Mouse (Mus musculus) cerebellum, adult 2 months (tissue): ENCODE results near the gene Lamc3. TPM values are rescaled to one million over a fixed set of nuclear protein-coding genes. Genes with fewer than 3 reads are reported as not detected.

Experiments used
- DNase-seq, 2 experiments: peaks; one replicate each; pipeline ENCODE4 v3.0.0; 2021
- H3K27ac ChIP-seq: fragments of 200-500 bp; 2 replicates; pipeline ENCODE4 v1.5.1; 2012; ENCODE audit warnings: low read length, control low read depth, inconsistent platforms; ENCODE audit not compliant: insufficient read depth
- H3K27me3 ChIP-seq: fragments of 200-500 bp; 2 replicates; pipeline ENCODE4 v1.6.1; 2012; ENCODE audit warnings: inconsistent platforms, mild to moderate bottlenecking, low read length, moderate library complexity; ENCODE audit not compliant: control insufficient read depth, insufficient read depth
- H3K4me1 ChIP-seq: fragments of 200-500 bp; 2 replicates; pipeline ENCODE4 v1.6.1; 2011; ENCODE audit warnings: low read length; ENCODE audit not compliant: control insufficient read depth, insufficient read depth
- H3K4me3 ChIP-seq: fragments of 200-500 bp; replicated peaks from 2 replicates; pipeline ENCODE3; 2011; ENCODE audit warnings: mild to moderate bottlenecking, low read depth, low read length, control low read depth; ENCODE audit not compliant: insufficient read depth
- CTCF ChIP-seq: fragments of 200-500 bp; IDR thresholded peaks from 2 replicates; pipeline ENCODE4 v1.5.1; 2011; ENCODE audit warnings: low read depth, mild to moderate bottlenecking, control low read depth, low read length, moderate library complexity, borderline replicate concordance; ENCODE audit not compliant: insufficient read depth
- POLR2A ChIP-seq: fragments of 200-500 bp; IDR thresholded peaks from 2 replicates; pipeline ENCODE4 v1.6.1; 2011; ENCODE audit warnings: low read length, control low read depth, borderline replicate concordance; ENCODE audit not compliant: insufficient read depth
- WGBS: fragments of 180-500 bp; shearing (Covaris S2); methylation state at CpG from one replicate; pipeline ENCODE4 v1.1.7; 2018; 5-methylcytosine and 5-hydroxymethylcytosine counted together
- polyA plus RNA-seq: library from polyadenylated mRNA; depleted of rRNA; stranded (reverse); fragments of >200 nt; gene quantifications from 2 replicates; pipeline ENCODE4 v1.2.3, GENCODE M21; 2012

The Lamc3 gene
- polyA plus RNA-seq, 1 experiment, result 3.8 TPM

GRCm38 (mm10) chr2:31917636-31918035, 30.5 kb downstream of the Lamc3 start:
- no peaks in the 10 kb centered on the region for H3K27me3 ChIP-seq
- no peak for TF ChIP-seq POLR2A
- peak; percentile 66 for TF ChIP-seq CTCF
- H3K4me1 ChIP-seq, result no peaks in the 10 kb centered on the region; the same call in 1 of the 2 replicates
- peak in 1 of 2 experiments; percentile 25 for DNase-seq
- WGBS, result 30% methylated on average over 4 of the region's 4 CpGs
- H3K4me3 ChIP-seq, result no peak overlapping the region
- H3K27ac ChIP-seq, result no peak overlapping the region

GRCm38 (mm10) chr2:31923645-31924044, 36.6 kb downstream of the Lamc3 start:
- TF ChIP-seq CTCF (no peak), POLR2A (no peak)
- Histone ChIP-seq H3K4me1 (peaks cover 7% of the 10 kb centered on the region), H3K4me3 (no peak overlapping the region)

GRCm38 (mm10) chr2:31924811-31925210, 37.7 kb downstream of the Lamc3 start:
- no peaks in the 10 kb centered on the region for H3K27me3 ChIP-seq
- no peak overlapping the region for H3K4me3 ChIP-seq
- peak; percentile 42 to 52 for DNase-seq
- 33% methylated on average over 9 of the region's 9 CpGs for WGBS
- H3K4me1 ChIP-seq, result peaks cover 7% of the 10 kb centered on the region
- H3K27ac ChIP-seq, result no peak overlapping the region
- no peak for TF ChIP-seq POLR2A
- TF ChIP-seq CTCF, result no peak

More at GRCm38 (mm10) chr2:31923645-31924044, 36.6 kb downstream of the Lamc3 start:
- no peak overlapping the region for H3K27ac ChIP-seq
- no peaks in the 10 kb centered on the region for H3K27me3 ChIP-seq
- 80% methylated on average over 4 of the region's 4 CpGs for WGBS
- DNase-seq, result no peak

DNA sequence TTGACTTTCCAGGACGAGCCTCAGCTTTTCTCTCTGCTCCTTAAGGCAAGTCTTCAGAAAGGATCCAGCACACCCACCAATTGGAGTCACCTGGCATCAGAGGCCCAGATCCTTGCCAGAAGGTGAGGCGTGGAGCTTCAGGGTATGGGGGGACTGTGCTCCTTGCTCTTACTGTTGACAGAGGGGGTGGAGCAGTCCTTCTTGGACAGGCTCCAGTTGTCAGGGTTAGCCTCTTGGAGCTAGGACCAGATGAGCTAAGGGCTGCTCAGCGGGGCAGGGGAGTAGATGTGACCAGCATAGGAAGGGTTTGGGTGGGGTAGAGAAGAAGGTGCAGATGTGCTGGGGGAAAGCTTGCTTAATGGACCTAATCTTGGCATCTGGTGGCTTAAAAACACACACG, 38.8 kb downstream of the Lamc3 start:
- no peak overlapping the region for H3K27ac ChIP-seq
- TF ChIP-seq CTCF, result no peak
- no peak for TF ChIP-seq POLR2A
- WGBS, result 56% methylated on average over 4 of the region's 4 CpGs
- H3K4me3 ChIP-seq, result no peak overlapping the region
- DNase-seq, result no peak
- H3K27me3 ChIP-seq, result no peaks in the 10 kb centered on the region
- H3K4me1 ChIP-seq, result peaks cover 7% of the 10 kb centered on the region

- peaks cover 3% of the 10 kb centered on the region; the same call in 1 of the 2 replicates for H3K4me1 ChIP-seq
- 84% methylated on average over 3 of the region's 3 CpGs for WGBS
These were observed 42.6 kb downstream of the Lamc3 start for GRCm38 (mm10) chr2:31929664-31930063.

GRCm38 (mm10) chr2:31934551-31934950, 47.5 kb downstream of the Lamc3 start:
- Histone ChIP-seq H3K27me3 (no peaks in the 10 kb centered on the region), H3K4me3 (no peak overlapping the region), H3K4me1 (no peaks in the 10 kb centered on the region), H3K27ac (no peak overlapping the region)
- 53% methylated on average over 4 of the region's 4 CpGs for WGBS
- no peak for DNase-seq
- no peak for TF ChIP-seq POLR2A

More at GRCm38 (mm10) chr2:31929664-31930063, 42.6 kb downstream of the Lamc3 start:
- TF ChIP-seq POLR2A, result no peak
- no peak for TF ChIP-seq CTCF
- Histone ChIP-seq H3K4me3 (no peak overlapping the region), H3K27ac (no peak overlapping the region), H3K27me3 (no peaks in the 10 kb centered on the region)
- no peak for DNase-seq

DNA sequence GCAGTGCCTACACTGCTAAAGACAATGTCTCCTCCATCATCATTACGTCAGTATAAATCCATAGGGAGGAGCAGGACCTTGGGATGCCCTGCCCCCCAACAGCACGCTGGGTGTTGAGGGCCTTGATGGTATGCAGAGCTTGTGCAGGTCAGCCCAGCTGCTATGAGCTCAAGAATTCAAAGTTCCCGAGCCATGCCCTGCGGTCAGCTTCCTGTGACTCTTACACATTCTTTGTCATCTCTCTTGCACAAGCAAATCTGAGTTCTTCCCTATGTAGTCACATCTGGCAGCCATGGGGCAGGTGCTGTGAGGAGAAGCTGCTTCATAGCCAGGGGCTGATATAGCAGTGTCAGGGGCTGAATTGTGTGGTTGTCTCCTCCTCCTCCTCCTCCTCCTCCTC, 48.0 kb downstream of the Lamc3 start:
- TF ChIP-seq POLR2A, result no peak
- no peak for DNase-seq
- no peaks in the 10 kb centered on the region for H3K27me3 ChIP-seq
- no peak overlapping the region for H3K4me3 ChIP-seq
- 64% methylated on average over 4 of the region's 4 CpGs for WGBS
- H3K27ac ChIP-seq, result no peak overlapping the region
- no peaks in the 10 kb centered on the region for H3K4me1 ChIP-seq

- 80% methylated on average over 1 of the region's 1 CpGs for WGBS
- Histone ChIP-seq H3K4me1 (no peaks in the 10 kb centered on the region), H3K27ac (no peak overlapping the region), H3K27me3 (no peaks in the 10 kb centered on the region), H3K4me3 (no peak overlapping the region)
- TF ChIP-seq CTCF (no peak), POLR2A (no peak)
- no peak for DNase-seq
These were observed 51.2 kb downstream of the Lamc3 start for GRCm38 (mm10) chr2:31938298-31938697.

- Histone ChIP-seq H3K27ac (no peak overlapping the region), H3K27me3 (no peaks in the 10 kb centered on the region), H3K4me1 (no peaks in the 10 kb centered on the region), H3K4me3 (no peak overlapping the region)
- DNase-seq, result no peak
- WGBS, result 80% methylated on average over 4 of the region's 4 CpGs
- TF ChIP-seq POLR2A (no peak), CTCF (no peak)
These were observed 55.9 kb downstream of the Lamc3 start for GRCm38 (mm10) chr2:31943011-31943410.
